Mouse (Mus musculus) megakaryocyte, adult 5-6 weeks (primary cell): ENCODE results near the gene Intu. TPM values are rescaled to one million over a fixed set of nuclear protein-coding genes. Genes with fewer than 3 reads are reported as not detected.

Experiments used
- total RNA-seq, 2 experiments: library from RNA; stranded (forward) in 1 of 2; stranded (reverse) in 1 of 2; fragments of 153-499, 151-499 nt in 1 of 2; fragments of 221-1000, 200-1000 nt in 1 of 2; gene quantifications; 2 replicates each; pipeline versions ENCODE4 v1.2.3 to v1.2.4; 2015 to 2017

The Intu gene
- total RNA-seq, 2 experiments from 2014 or later = 0.56 to 0.73 TPM

Other genes with a start within 250 kb of the Intu start
- not detected in 2 replicates for gene Slc25a31, start 177.6 kb downstream of the Intu start, total RNA-seq (2015)
- gene Slc25a31, start 177.6 kb downstream of the Intu start, total RNA-seq (2017) = not detected in 2 replicates
- gene Hspa4l, start 213.2 kb downstream of the Intu start, total RNA-seq (2015) = 33.4 and 40.1 TPM in 2 replicates
- gene Hspa4l, start 213.2 kb downstream of the Intu start, total RNA-seq (2017) = 46.1 and 46.7 TPM in 2 replicates